Mouse (Mus musculus) ES-E14 (cell line): ENCODE data around the gene Oxsr1.

Source experiments
- CHD2 ChIP-seq: IDR thresholded peaks from 2 replicates; pipeline ENCODE4 v1.6.1; 2014; ENCODE audit warnings: mild to moderate bottlenecking, low read depth, low read length, inconsistent platforms
- HCFC1 ChIP-seq: IDR thresholded peaks from 2 replicates; pipeline ENCODE4 v1.6.1; 2012; ENCODE audit warnings: low read length, inconsistent platforms, borderline replicate concordance; ENCODE audit not compliant: insufficient read depth
- MAFK ChIP-seq: IDR thresholded peaks from 2 replicates; pipeline ENCODE4 v1.6.1; 2014; ENCODE audit warnings: mild to moderate bottlenecking, low read depth, low read length, inconsistent platforms; ENCODE audit not compliant: insufficient read depth
- ZNF384 ChIP-seq: IDR thresholded peaks from 2 replicates; pipeline ENCODE4 v1.6.1; 2012; ENCODE audit warnings: low read depth, low read length, inconsistent platforms

- no peak for TF ChIP-seq HCFC1
- no peak for TF ChIP-seq MAFK
- TF ChIP-seq ZNF384, result no peak
- no peak for TF ChIP-seq CHD2
Measured at GRCm38 (mm10) chr9:119231552-119231951, 90.7 kb downstream of the Oxsr1 start.
